Mouse (Mus musculus): ENCODE measurements at regions not wholly inside any gene's neighbourhood (a gene's known extent, or its start where the extent isn't known, plus 50 kb on each side); places are given as distances from the start of the nearest gene placed in this dataset.
A peak's percentile ranks its signal among the peaks of the same experiment; 100 is the strongest.

DNA sequence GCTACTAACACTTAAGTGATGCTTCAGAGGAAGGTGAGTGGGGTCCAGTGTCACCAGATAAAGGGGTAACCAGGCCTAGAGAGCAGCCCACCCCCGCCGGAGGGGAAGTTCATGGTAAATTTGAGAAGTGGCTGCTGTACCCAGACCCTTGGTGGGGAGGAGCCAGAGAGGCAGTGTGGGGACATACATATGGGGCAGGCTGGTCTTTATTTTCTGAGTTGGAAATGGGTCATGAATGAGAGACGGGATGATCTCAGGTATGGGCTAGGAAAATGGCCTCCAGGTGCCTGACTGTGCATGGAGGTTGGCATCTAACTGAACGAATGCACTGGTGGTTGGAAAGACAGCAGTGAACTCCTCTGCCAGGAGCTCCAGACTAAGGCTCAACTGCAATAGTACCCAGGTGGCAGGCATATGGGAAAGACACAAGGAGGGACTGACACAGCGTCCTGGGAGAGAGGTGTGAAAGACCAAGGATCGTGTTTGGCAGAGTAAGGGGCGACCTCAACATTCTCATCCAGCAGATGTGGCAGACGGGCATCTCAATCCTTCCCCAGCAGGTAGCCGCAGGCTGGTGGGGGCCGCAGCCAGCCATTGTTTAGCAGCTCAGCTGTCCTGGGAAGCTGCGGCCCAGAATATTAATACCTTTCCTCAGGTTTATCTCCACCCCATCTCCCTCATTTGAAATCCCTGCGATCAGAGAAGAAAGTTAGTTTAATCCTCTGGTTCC, 387.7 kb downstream of the Rps24 start:
- DNase-seq (ENCODE audit: low spot score in 2 of 2) = no peak

DNA sequence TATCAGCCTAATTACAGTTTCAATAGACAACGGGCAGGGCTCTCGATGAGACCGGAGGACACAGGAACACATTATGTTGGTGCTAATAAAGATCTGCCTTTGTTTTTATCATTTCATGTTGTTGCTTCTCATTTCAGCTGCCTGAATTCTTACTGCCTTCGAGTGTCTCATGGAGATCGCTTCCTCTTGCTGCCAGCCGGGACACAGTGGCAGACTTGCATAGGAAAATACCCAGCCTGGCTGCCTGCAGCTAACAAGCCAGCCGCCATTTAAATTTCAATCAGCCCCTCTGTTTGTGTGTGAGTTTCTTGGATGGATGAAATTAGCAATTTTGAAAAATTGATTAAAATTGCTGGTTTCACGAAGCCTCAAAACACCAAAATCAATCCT, 388.2 kb downstream of the Rps24 start:
- no peak for DNase-seq (ENCODE audit: low spot score in 2 of 2)

DNA sequence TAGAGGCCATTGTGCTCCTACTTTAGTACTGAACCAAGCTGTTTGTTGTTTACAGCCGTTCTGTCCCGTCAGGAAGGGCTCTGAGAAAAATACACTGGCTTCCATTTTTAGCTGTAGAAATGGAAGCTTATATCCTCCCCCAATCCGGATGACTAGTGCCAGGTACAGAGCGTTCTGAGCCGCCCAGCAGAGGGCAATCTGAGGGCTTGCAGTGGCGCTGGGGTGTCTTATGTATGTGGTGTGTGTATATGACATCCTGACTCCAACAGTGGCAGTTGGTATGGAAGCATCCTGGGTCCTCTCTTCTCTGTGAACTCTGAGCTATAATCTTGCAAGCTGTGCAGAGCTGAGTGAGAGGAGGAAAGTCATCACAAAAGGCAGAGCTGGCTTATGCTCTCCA, 389.0 kb downstream of the Rps24 start:
- peak in 1 of 2 experiments; percentile 30 for DNase-seq (ENCODE audit: low spot score in 2 of 2)

DNA sequence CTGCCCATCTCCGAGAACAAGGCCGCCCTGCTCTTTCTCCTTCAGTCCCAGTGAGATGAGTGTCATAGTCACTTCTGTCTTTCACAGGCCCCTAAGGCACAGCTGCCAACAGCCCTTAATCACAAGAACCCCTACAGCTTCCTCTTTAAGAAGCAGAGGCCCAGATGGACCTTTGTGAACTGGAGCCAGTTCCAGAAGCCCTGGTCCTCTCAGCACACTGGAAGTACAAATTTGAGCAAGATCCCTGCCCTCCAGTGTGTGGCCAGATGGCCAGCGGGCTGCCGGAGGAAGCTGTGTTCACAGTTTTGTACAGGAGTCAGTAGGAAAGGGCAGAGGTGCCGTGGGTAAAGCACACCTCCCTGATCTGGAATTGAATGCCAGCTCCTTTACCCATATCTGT, 389.6 kb downstream of the Rps24 start:
- no peak for DNase-seq (ENCODE audit: low spot score in 2 of 2)

DNA sequence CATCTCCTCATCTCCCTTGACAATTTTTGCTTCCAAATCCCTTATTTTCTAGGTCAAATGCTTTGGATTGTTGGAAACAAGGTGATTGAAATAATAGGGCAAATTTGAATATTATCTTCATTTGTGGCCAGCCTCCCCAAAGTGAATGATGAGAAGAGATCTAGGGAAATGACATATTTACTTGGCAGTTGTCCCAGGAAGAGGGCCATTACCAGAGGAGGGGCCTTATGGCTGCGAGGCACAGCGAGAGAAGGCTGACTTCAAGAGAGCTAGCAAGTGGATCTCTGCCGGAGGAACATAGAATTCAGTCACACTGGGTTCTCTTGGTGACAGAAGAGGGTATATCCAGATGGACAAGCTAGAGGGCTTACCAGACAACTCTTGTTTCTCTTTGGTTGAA, 390.9 kb downstream of the Rps24 start:
- DNase-seq (ENCODE audit: low spot score in 2 of 2) = no peak

DNA sequence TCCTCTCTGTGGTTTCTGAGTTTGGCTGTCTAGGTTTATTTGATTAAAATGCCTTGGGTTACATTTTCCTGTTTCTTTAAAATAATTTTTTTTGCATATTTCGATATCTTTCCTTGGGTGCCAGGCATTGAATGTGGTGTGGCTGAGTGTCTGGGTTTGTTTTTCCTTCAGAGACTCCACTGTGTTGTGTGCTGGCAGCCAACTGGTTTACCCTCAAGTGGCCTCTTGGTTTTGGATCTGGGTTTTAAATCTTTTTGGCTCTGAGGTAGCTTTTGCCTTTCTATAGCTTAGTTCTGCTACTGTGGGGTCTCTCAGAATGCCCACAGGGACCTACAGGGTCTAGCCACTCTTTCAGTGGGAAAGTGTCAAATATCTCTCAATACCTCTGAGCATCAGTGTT, 399.2 kb downstream of the Rps24 start:
- DNase-seq (ENCODE audit: low spot score in 2 of 2) = no peak

DNA sequence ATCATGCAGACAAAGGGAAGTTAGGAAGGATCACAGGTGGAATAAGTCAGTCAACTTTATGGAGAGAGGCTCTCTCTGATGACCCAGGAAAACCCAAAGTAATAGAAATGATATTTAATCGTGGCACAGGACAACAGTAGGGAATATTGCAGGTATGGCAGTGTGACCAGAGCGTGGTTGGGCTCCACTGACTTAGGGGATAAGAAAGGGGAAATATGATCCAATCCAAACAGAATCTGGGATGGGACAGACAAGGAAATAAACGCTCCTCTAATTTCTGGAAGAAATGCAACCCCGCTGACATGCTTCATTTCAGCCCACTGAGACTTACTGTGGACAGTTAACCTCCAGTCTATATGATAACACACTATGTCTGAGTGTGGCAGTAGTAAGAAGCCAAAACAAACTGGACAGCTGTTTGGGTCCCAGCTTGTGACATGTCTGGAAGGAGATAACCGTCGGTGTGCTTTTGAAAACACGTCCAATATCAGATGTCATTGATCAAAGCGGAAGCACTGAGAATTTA, 400.0 kb downstream of the Rps24 start:
- DNase-seq (ENCODE audit: low spot score in 2 of 2) = no peak

DNA sequence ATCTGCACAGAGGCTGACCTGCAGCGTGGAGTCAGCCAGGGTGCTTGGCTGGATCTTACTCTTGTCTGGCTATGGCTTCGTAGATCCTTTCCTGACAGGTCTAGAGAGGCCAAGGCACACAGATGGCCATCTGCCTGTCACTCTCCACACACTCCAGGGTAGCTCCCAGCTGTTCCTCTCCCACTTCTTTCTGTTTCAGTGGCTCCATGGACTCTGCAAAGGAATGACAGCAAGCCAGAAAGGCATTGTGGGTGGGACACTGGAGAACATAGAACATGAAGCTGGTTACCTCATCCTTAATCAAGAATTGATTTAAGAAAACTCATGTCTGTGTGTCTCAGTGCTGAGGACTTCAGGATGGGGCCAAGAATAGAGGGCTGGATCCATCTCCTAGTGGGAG, 403.9 kb downstream of the Rps24 start:
- no peak for DNase-seq (ENCODE audit: low spot score in 2 of 2)

DNA sequence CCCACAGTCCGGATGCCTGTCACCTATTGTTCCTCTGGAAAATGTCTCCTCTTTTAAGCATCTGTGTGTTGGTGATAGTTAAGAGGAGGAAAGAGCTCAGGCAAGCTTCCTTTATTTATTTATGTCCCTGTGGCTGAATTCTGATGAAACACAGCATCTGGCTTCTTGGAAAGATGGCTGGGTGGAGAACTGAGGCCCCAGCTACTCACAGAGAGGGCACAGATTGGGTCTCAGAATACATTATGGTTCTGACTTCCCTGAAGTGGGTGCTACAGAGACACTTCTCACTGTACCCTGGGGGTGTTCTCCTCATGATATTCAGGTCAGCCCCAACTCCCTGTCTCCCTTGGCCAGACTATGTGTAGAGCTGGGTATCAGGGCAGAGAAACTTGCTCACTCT, 408.3 kb downstream of the Rps24 start:
- DNase-seq (ENCODE audit: low spot score in 2 of 2) = no peak

DNA sequence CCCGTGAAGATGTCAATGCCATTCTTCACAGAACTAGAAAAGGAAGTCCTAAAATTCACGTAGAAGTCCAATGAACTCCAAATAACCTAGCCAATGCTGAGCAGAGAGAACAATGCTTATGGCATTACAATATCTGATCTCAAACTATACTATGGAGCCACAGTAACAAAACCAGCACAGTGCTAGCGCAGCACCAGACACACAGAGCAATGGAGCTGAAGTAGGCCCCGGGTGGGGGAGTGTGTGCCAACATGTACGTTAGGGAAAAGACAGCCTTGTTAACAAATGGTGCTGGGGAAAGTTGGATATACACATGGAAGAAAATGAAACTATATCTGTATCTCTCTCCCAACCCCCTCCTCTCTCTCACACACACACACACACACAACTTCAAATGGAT, 409.8 kb downstream of the Rps24 start:
- no peak for DNase-seq (ENCODE audit: low spot score in 2 of 2)

DNA sequence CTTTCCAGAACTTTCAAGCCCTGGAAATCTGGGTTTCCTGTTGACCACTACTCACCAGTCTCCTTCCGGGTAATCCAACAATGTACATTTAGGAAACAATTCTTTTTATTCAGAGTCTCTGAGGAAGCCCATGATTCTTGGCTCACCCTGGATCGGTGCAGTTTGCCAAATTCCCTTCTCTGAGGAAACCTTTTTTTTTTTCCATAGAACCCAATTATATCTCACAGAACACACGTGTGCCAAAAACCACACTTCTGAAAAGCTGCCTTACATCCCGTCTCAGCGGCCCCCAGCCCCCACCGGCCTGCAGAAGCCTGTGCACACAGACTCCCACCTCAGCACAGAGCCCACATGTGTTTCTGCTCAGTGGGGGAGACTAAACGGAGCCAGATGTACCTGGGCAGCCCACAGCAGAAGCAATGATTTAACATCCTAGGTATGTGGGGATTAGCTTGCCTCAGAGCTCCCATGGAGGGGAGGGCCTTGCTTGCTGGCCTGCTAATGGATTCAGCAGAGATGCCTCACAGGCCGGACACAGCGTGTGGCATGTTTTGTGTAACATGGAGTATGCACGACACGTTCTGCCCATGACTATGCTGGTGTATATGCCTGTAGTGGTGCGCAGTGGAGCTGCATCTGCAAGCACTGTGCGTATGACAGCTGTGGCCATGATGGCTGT, 413.7 kb downstream of the Rps24 start:
- peak; percentile 23 to 29 for DNase-seq (ENCODE audit: low spot score in 2 of 2)

DNA sequence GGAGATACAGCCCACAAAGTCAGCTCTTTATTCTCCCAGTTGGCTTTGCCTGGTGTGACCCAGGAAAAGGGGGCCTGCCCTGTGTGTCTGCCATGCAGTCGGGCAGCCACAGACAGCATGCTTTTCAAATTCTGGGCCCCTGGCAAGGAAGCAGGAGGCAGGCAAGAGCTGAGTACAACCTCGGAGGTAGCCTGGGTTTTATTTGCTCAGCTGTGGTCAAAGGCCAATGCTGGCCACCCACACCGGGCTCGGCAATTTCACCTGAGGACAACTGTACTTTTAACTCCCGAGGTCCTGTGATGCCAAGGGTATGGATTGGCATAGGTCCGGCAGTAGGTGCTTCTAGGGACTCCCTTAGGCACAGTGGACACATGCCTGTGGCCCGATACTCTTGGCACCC, 414.8 kb downstream of the Rps24 start:
- DNase-seq (ENCODE audit: low spot score in 2 of 2) = no peak

DNA sequence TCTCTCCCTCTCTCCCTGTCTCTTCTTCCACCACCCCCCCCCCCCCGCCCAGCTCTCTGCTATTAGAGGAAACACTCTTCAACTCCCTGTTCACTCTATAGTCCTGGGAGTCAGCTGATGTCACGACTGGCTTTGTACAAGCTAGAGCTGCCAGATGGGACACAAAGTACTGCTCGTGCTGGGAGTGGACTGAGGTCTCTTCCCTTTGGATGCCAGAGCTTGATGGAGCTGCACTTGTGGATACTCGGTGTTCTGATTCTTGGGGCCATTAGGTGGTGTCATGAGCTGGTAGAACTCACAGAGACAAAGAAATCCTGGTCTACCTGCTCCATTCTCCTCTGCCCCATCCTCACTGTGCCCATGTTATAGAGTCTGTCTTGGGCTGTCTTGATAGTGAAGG, 415.9 kb downstream of the Rps24 start:
- no peak for DNase-seq (ENCODE audit: low spot score in 2 of 2)

DNA sequence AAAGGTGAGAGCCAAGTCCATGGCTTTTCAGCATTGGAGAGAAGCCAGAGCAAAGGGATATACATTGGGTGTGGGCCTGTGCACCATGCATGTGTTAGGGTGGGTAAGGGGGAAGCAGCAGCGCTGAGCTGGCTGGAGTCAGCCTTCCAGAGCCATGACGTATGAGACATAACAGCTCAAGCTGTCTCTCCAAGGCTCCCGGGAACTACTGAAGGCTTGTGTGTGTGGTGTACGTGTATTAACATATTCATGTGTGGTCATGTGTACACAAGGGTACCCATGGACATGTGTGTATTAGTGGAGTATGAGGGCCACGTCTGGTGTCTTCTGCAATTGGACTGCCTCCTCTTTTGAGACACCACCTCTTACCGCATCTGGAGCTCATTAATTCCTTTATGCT, 417.8 kb downstream of the Rps24 start:
- DNase-seq (ENCODE audit: low spot score in 2 of 2) = no peak

DNA sequence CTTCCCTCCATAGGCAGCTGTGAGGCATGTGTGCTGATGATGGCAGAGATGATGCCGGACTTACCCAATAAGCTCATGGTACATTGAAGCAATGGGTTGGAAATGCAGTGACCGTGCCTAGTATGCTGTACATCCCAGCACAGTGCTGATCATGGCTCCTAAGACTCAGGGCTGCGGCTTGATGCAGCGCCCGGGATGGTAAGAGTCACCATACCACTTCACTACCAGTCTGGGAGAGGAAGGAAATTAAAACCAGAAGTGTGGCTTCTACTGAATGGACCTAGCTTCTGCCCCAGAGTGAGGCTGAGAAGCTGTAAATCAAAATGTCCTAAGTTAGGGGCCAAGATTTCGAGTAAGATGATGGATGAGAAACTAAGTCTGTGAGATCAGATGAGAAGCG, 420.0 kb downstream of the Rps24 start:
- no peak for DNase-seq (ENCODE audit: low spot score in 2 of 2)

DNA sequence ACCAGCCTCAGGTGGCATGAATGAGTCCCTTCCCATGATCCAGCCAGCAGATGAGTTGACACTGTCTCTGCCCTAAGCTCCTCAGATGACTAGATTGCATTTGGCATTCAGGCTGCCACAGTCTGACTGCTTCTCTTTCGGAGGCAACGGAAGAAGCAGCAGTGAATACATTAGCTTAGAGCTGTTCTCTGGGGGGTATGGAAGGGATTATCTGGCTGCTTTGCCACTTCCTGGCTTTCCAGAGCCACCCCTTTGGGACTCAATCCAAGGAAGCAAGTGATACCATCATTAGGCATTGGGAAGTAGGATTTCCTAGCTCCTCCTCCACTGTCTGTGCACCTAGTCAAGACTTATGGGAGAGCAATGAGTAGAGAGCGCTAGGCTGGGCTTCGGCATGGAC, 421.5 kb downstream of the Rps24 start:
- DNase-seq (ENCODE audit: low spot score in 2 of 2) = no peak

DNA sequence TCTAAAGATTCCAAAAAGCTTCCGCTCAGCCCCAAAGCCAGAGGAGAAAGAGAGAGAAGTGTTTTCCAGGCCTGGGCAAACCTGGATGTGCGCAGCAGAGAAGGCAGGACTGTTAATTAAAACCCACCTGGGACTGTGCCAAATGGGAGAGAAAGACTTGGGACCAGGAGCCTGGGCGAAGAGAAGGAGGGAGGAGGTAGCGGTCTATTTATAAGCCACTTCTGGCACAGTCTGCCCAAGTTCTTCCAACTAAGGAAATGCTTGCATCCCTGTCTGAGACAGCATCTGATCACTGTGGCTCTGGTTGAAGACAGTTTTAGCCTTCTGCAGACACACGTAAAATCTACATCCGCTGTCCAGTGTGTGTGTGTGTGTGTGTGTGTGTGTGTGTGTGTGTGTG, 424.7 kb downstream of the Rps24 start:
- DNase-seq (ENCODE audit: low spot score in 2 of 2) = peak; percentile 68 to 76

DNA sequence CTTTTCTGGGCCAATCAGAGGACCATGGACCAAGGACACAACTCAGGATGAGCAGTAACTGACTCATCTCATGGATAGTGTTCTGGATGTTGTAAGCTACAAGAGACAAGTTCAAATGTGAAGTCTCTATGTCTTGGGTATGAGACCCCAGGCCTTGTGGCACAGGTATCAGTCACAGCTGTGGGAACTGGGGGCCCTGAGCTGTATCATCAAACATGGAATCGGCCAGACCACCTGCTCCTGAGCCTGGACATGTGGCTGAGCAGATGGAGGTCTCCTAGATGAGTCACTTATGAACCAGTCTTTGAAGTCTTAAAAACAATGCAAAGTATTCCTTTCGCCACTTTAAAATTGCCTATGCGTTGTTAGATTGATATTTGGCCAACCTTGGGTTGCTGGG, 432.1 kb downstream of the Rps24 start:
- no peak for DNase-seq (ENCODE audit: low spot score in 2 of 2)

DNA sequence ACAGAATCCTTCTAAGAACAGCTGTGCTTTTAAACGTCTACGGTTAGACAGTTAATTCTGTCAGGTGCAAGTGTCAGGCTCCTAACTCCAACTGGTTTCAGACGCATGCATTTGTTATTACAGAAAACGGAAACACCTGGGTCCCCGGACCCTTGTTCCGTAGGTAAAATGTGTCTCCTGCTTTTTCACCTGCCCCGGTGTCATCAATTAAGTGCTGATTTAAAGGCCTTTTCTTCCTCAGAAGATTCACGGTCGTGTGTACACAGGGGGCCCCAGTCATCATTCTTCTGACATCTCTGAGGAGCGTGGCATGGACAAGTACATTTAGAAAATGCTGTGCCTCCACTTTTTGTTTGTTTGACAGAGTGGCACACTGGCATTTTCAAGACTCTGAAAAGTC, 435.1 kb downstream of the Rps24 start:
- no peak for DNase-seq (ENCODE audit: low spot score in 2 of 2)

DNA sequence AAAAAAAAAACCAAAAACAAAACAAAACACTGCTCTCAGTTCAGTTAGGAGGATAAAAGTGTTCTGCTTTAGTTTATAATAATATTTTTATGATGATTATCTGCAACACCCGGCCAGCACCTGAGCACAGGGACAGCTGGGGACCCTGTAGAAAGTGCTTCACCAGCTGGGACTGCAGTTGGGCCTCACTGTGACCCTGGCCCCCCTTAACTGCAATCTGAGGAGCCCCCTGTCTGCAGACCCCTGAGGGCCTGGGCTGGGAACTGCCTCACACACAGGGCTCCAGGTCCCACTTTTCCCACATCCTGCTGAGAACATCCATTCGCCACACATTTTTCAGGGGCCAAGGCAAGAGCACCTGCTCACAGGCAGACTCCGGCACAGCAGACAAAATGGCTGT, 437.6 kb downstream of the Rps24 start:
- no peak for DNase-seq (ENCODE audit: low spot score in 2 of 2)

DNA sequence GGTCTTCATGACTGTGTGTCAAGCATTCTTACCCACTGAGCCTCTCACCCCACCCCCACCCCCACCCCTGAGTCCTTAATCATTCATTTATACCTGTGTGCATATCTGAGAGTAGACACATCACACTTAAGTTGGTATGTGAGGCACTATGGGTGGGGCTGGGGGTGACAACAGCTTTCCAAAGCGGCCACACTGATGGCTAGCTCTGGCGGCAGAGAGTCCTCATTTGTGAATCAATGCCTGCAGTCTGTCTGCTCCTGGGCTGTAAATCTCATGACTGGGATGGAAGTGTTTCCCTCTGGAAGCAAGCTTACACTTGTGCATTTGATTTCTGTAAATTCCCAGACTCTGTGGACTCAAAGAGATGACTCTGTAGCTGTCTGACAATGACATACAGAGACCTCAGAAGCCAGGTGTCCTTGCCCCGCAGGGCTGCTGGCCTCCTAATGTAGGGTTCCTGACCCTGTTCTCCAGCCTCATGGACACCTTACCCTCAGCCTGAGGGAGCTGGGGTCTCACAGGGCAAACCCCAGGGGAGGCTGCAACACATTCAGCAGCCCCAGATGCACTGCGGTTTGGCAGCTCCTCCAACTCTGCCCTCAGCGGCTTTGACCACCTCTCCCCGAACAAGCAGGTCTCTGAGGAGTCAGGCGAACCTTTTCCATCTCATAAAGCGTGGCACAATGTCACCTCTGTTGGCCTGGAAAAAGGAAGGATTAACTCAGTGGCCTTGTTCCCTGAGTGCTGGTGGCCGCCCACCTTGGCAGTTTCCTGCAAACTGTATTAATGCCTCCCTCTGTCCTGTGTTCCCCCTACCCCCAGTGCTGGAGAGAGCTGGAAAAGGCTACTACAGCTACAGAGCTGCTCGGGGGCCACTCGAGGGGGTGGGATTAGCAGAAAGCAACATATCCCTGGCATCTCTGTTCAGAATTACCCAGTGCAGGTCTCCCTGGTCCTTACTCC, 439.4 kb downstream of the Rps24 start:
- no peak for DNase-seq (ENCODE audit: low spot score in 2 of 2)

DNA sequence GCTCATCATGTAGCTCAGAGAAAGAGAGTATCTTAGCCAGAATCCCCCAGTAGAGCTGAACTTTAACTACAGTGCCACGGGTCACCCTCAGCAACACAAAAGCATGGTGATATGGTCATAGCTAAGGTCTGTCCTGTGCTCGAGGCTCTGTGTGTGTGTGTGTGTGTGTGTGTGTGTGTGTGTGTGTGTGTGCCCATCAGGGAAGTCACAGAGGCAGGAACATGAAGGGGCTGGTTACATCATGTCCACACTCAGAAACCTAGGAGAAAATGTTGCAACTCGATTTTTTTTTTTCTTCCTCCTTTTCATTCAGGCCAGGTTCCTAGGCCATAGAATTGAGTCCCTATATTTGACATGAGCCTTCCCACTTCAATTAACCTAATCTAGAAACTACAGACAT, 441.8 kb downstream of the Rps24 start:
- no peak for DNase-seq (ENCODE audit: low spot score in 2 of 2)

Measured in left cerebral cortex, adult 18-20 months (tissue).